Mouse (Mus musculus) myocyte (in vitro differentiated cells): ENCODE results near the gene Tex2.

Experiments used
- MAX ChIP-seq: IDR thresholded peaks from one replicate; pipeline ENCODE4 v1.6.1; 2011; ENCODE audit warnings: low read depth, mild to moderate bottlenecking, control low read depth
- MYOD1 ChIP-seq, 3 experiments: IDR thresholded peaks; one replicate each; pipeline ENCODE4 v1.6.1; 2011; ENCODE audit warnings: control low read depth in 2 of 3, low read depth in 2 of 3, mild to moderate bottlenecking in 2 of 3, moderate library complexity in 1 of 3; ENCODE audit not compliant: insufficient read length in 2 of 3, control insufficient read depth in 1 of 3
- POLR2A ChIP-seq: IDR thresholded peaks from one replicate; pipeline ENCODE4 v1.6.1; 2011; ENCODE audit warnings: low read depth, mild to moderate bottlenecking, control low read depth, moderate library complexity; ENCODE audit not compliant: insufficient read length
- USF1 ChIP-seq: IDR thresholded peaks from one replicate; pipeline ENCODE4 v1.6.1; 2011; ENCODE audit warnings: low read depth, mild to moderate bottlenecking, control low read depth, moderate library complexity

DNA sequence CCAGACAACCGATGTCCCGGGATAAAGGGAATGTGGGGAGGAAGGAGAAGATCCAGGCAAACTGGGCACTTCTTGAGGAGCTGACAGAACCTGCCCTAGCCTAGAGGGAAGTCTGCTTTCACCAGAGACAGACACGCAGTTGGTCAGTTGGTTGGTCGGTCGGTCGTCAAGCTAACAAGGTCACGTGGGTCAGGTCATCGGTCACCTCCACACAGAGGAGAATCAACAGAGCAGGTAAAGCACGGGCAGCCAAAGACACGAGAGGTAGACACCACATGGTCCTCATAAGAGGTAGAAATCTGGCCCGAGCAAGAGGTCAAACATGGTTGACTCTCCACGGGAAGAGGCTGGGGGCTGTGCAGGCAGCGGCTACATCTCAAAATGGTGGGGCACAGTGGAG is 70.2 kb downstream of the Tex2 start:
- TF ChIP-seq POLR2A = no peak
- TF ChIP-seq USF1 = no peak
- no peak for TF ChIP-seq MAX
- no peak for TF ChIP-seq MYOD1 (IDR thresholded peaks at IDR 0.05; ENCODE audit: control insufficient read depth in 1 of 3, insufficient read length in 2 of 3, low read depth in 2 of 3)
